Mouse (Mus musculus) central nervous system, embryonic 18 days (tissue): Measurements from ENCODE around the gene Vwf. TPM values are rescaled to one million over a fixed set of nuclear protein-coding genes. Genes with fewer than 3 reads are reported as not detected.

Source experiments
- polyA plus RNA-seq: library from polyadenylated mRNA; depleted of rRNA; stranded (reverse); fragments of >200 nt; gene quantifications from 2 replicates; pipeline ENCODE4 v1.2.3, GENCODE M21; 2012; rRNA removed

Vwf gene
- polyA plus RNA-seq: 17.2 and 23.8 TPM in 2 replicates

DNA sequence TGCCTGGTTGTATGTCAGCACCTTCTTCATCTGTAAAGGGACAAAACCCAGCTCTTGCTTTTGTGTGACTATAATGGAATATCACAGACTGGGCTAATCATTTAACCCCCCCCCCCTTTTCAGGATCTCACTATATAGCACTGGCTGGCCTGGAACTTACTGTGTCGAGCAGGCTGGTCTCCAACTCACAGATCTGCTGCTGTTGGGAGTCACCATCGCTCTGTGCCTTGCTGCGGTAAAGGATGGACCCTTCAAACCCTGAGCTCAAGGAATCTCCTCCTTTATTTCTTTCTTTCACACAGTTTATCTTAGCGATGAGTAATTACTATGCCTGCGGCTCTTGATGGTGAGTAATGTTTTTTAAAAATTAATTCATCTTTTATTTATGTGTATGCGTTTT lies at the start of gene Vwf:
Gene Vwf (plus strand): TSS at position 301 of the 400 bp plus-strand sequence.

GRCm38 (mm10) chr6:125690057-125690703 lies 143.6 kb downstream of the Vwf start, which contains the start of gene Ano2:
TSS of gene Ano2 (plus strand) at chr6:125690419.

Other genes starting within 250 kb of the Vwf start
- 10.4 and 11.4 TPM in 2 replicates for gene Ltbr, start 232.9 kb upstream of the Vwf start, polyA plus RNA-seq
- gene Scnn1a, start 226.1 kb upstream of the Vwf start, polyA plus RNA-seq: 1.2 and 1.8 TPM in 2 replicates
- 14.9 and 15.3 TPM in 2 replicates for gene Tnfrsf1a, start 197.4 kb upstream of the Vwf start, polyA plus RNA-seq
- gene Plekhg6, start 166.0 kb upstream of the Vwf start, polyA plus RNA-seq: 0.29 and 0.39 TPM in 2 replicates
- 82.0 and 93.0 TPM in 2 replicates for gene Cd9, start 52.0 kb upstream of the Vwf start, polyA plus RNA-seq
- gene Ano2, start 143.6 kb downstream of the Vwf start, polyA plus RNA-seq: 0.38 and 0.57 TPM in 2 replicates